Mouse (Mus musculus) hindbrain, embryonic 13.5 days (tissue): ENCODE measurements around the gene Mgrn1. TPM values are rescaled to one million over a fixed set of nuclear protein-coding genes. Genes with fewer than 3 reads are reported as not detected.
A peak's percentile ranks its signal among the peaks of the same experiment; 100 is the strongest.

ENCODE experiments used
- ATAC-seq: fragments of 200-750 bp; cut with Nextera tagmentation; 2 replicates; pipeline ENCODE4 v1.8.0; 2017; ENCODE audit warnings: moderate TSS enrichment; ENCODE audit not compliant: low FRiP score
- H3K27ac ChIP-seq: fragments of 300-500 bp; sonication (generic); 2 replicates; pipeline ENCODE4 v1.5.1; 2015; ENCODE audit warnings: inconsistent platforms, mild to moderate bottlenecking, moderate library complexity
- H3K27me3 ChIP-seq: fragments of 300-500 bp; sonication (generic); 2 replicates; pipeline ENCODE4 v1.6.1; 2015; ENCODE audit warnings: mild to moderate bottlenecking, inconsistent platforms
- H3K36me3 ChIP-seq: fragments of 300-500 bp; sonication (generic); 2 replicates; pipeline ENCODE4 v1.6.1; 2015; ENCODE audit warnings: mild to moderate bottlenecking, inconsistent platforms
- H3K4me1 ChIP-seq: fragments of 300-500 bp; sonication (generic); replicated peaks from 2 replicates; pipeline ENCODE4 v1.6.1; 2015; ENCODE audit warnings: inconsistent platforms
- H3K4me2 ChIP-seq: fragments of 300-500 bp; sonication (generic); 2 replicates; pipeline ENCODE4 v1.6.1; 2015; ENCODE audit warnings: inconsistent platforms, mild to moderate bottlenecking, moderate library complexity
- H3K4me3 ChIP-seq: fragments of 300-500 bp; sonication (generic); 2 replicates; pipeline ENCODE4 v1.5.1; 2015; ENCODE audit warnings: mild to moderate bottlenecking, inconsistent platforms
- H3K9ac ChIP-seq: fragments of 300-500 bp; sonication (generic); 2 replicates; pipeline ENCODE4 v1.6.1; 2015; ENCODE audit warnings: mild to moderate bottlenecking, inconsistent platforms
- H3K9me3 ChIP-seq: fragments of 300-500 bp; sonication (generic); 2 replicates; pipeline ENCODE4 v1.6.1; 2016; ENCODE audit warnings: inconsistent platforms
- WGBS: fragments of 180-500 bp; shearing (Covaris S2); methylation state at CpG from one replicate; pipeline ENCODE4 v1.1.7; 2015; 5-methylcytosine and 5-hydroxymethylcytosine counted together
- polyA plus RNA-seq: library from polyadenylated mRNA; unstranded; fragments of >200 nt; fragmentation: Nextera tagmentation; extraction: Ambion mirVana; gene quantifications from 2 replicates; pipeline ENCODE4 v1.2.1, GENCODE M21; 2015

Mgrn1 gene
- polyA plus RNA-seq, 1 experiment from 2014 or later = 107 TPM

GRCm38 (mm10) chr16:4881400-4882351 is 4.4 kb upstream of the Mgrn1 start:
- no peak for ATAC-seq
- Histone ChIP-seq H3K27me3 (no peaks in the 10 kb centered on the region), H3K4me1 (peaks cover 42% of the 10 kb centered on the region), H3K9ac (peak overlapping the region; percentile 89), H3K9me3 (no peaks in the 10 kb centered on the region), H3K4me2 (peak overlapping the region; percentile 89), H3K27ac (peak overlapping the region; percentile 99), H3K4me3 (peak overlapping the region; percentile 67), H3K36me3 (no peaks in the 10 kb centered on the region; the same call in 1 of the 2 replicates)
- 80% methylated on average over 10 of the region's 10 CpGs for WGBS

GRCm38 (mm10) chr16:4884930-4885329 is 1.1 kb upstream of the Mgrn1 start:
- 96% methylated on average over 10 of the region's 10 CpGs for WGBS
- Histone ChIP-seq H3K4me2 (peak overlapping the region; percentile 90), H3K4me1 (peaks cover 52% of the 10 kb centered on the region), H3K4me3 (no peak overlapping the region; the same call in 1 of the 2 replicates), H3K36me3 (no peaks in the 10 kb centered on the region), H3K9me3 (no peaks in the 10 kb centered on the region), H3K27me3 (no peaks in the 10 kb centered on the region), H3K27ac (peak overlapping the region; percentile 91), H3K9ac (no peak overlapping the region)
- no peak for ATAC-seq

- Histone ChIP-seq H3K9me3 (no peaks in the 10 kb centered on the region), H3K4me1 (peaks cover 48% of the 10 kb centered on the region), H3K36me3 (no peaks in the 10 kb centered on the region), H3K4me3 (peak overlapping the region; percentile 96), H3K9ac (peak overlapping the region; percentile 95), H3K4me2 (peak overlapping the region; percentile 90), H3K27ac (peak overlapping the region; percentile 91), H3K27me3 (no peaks in the 10 kb centered on the region)
- no peak for ATAC-seq
- WGBS = 2% methylated on average over 8 of the region's 8 CpGs
Measured at GRCm38 (mm10) chr16:4886690-4887020, 606 bp downstream of the Mgrn1 start.

- WGBS = 72% methylated on average over 4 of the region's 4 CpGs
- Histone ChIP-seq H3K4me1 (peaks cover 38% of the 10 kb centered on the region), H3K4me3 (no peak overlapping the region), H3K9ac (no peak overlapping the region), H3K4me2 (no peak overlapping the region), H3K9me3 (no peaks in the 10 kb centered on the region), H3K27ac (no peak overlapping the region), H3K36me3 (peaks cover 3% of the 10 kb centered on the region; the same call in 1 of the 2 replicates), H3K27me3 (no peaks in the 10 kb centered on the region)
- no peak for ATAC-seq
Measured at GRCm38 (mm10) chr16:4890201-4890709, 4.2 kb downstream of the Mgrn1 start.

GRCm38 (mm10) chr16:4892171-4892570 is 6.1 kb downstream of the Mgrn1 start:
- H3K27ac ChIP-seq = no peak overlapping the region
- H3K4me2 ChIP-seq = no peak overlapping the region
- no peaks in the 10 kb centered on the region for H3K27me3 ChIP-seq
- WGBS = 92% methylated on average over 6 of the region's 6 CpGs
- peaks cover 3% of the 10 kb centered on the region; the same call in 1 of the 2 replicates for H3K36me3 ChIP-seq
- no peaks in the 10 kb centered on the region for H3K9me3 ChIP-seq
- H3K4me1 ChIP-seq = peaks cover 39% of the 10 kb centered on the region
- no peak overlapping the region for H3K9ac ChIP-seq
- ATAC-seq = no peak
- H3K4me3 ChIP-seq = no peak overlapping the region

- Histone ChIP-seq H3K9ac (no peak overlapping the region), H3K4me2 (no peak overlapping the region), H3K4me1 (peaks cover 21% of the 10 kb centered on the region; the same call in 1 of the 2 replicates), H3K27me3 (no peaks in the 10 kb centered on the region), H3K9me3 (no peaks in the 10 kb centered on the region), H3K4me3 (no peak overlapping the region), H3K36me3 (peaks cover 3% of the 10 kb centered on the region; the same call in 1 of the 2 replicates), H3K27ac (no peak overlapping the region)
- WGBS = 92% methylated on average over 7 of the region's 7 CpGs
- ATAC-seq = no peak
Measured at GRCm38 (mm10) chr16:4894201-4894908, 8.3 kb downstream of the Mgrn1 start.

- H3K9ac ChIP-seq = no peak overlapping the region
- H3K27me3 ChIP-seq = no peaks in the 10 kb centered on the region
- H3K4me1 ChIP-seq = peaks cover 19% of the 10 kb centered on the region
- H3K27ac ChIP-seq = no peak overlapping the region
- H3K4me2 ChIP-seq = no peak overlapping the region
- 79% methylated on average over 5 of the region's 5 CpGs for WGBS
- peaks cover 3% of the 10 kb centered on the region; the same call in 1 of the 2 replicates for H3K36me3 ChIP-seq
- no peak for ATAC-seq
- H3K9me3 ChIP-seq = no peaks in the 10 kb centered on the region
- no peak overlapping the region for H3K4me3 ChIP-seq
Measured at GRCm38 (mm10) chr16:4896249-4897027, 10.4 kb downstream of the Mgrn1 start.

GRCm38 (mm10) chr16:4897146-4897730 is 11.2 kb downstream of the Mgrn1 start:
- Histone ChIP-seq H3K4me3 (no peak overlapping the region), H3K36me3 (peaks cover 3% of the 10 kb centered on the region; the same call in 1 of the 2 replicates), H3K4me2 (no peak overlapping the region), H3K4me1 (peaks cover 20% of the 10 kb centered on the region), H3K27ac (no peak overlapping the region), H3K9ac (no peak overlapping the region), H3K27me3 (no peaks in the 10 kb centered on the region), H3K9me3 (no peaks in the 10 kb centered on the region)
- no peak for ATAC-seq
- 49% methylated on average over 7 of the region's 7 CpGs for WGBS

- no peak for ATAC-seq
- Histone ChIP-seq H3K27me3 (no peaks in the 10 kb centered on the region), H3K9me3 (no peaks in the 10 kb centered on the region), H3K36me3 (peaks cover 3% of the 10 kb centered on the region; the same call in 1 of the 2 replicates), H3K4me2 (no peak overlapping the region), H3K4me3 (no peak overlapping the region), H3K4me1 (peaks cover 20% of the 10 kb centered on the region), H3K27ac (no peak overlapping the region), H3K9ac (no peak overlapping the region)
- WGBS = 80% methylated on average over 6 of the region's 6 CpGs
Measured at GRCm38 (mm10) chr16:4898881-4899280, 12.8 kb downstream of the Mgrn1 start.

- Histone ChIP-seq H3K27ac (no peak overlapping the region), H3K9ac (no peak overlapping the region), H3K36me3 (no peaks in the 10 kb centered on the region), H3K4me2 (no peak overlapping the region), H3K9me3 (no peaks in the 10 kb centered on the region), H3K27me3 (no peaks in the 10 kb centered on the region), H3K4me1 (peaks cover 20% of the 10 kb centered on the region), H3K4me3 (no peak overlapping the region)
- ATAC-seq = no peak
- WGBS = 93% methylated on average over 2 of the region's 2 CpGs
Measured at GRCm38 (mm10) chr16:4899711-4900110, 13.7 kb downstream of the Mgrn1 start.

- WGBS = 50% methylated on average over 7 of the region's 7 CpGs
Measured at GRCm38 (mm10) chr16:4901167-4901566, 15.1 kb downstream of the Mgrn1 start.

More at GRCm38 (mm10) chr16:4901167-4901566, 15.1 kb downstream of the Mgrn1 start:
- Histone ChIP-seq H3K4me3 (no peak overlapping the region), H3K9ac (no peak overlapping the region), H3K27ac (peak overlapping the region; percentile 55), H3K36me3 (no peaks in the 10 kb centered on the region), H3K4me2 (no peak overlapping the region), H3K4me1 (peaks cover 19% of the 10 kb centered on the region), H3K9me3 (no peaks in the 10 kb centered on the region), H3K27me3 (no peaks in the 10 kb centered on the region)
- no peak for ATAC-seq
